Mouse (Mus musculus) MEL (cell line): ENCODE data around the gene Zfp296. TPM values are rescaled to one million over a fixed set of nuclear protein-coding genes. Genes with fewer than 3 reads are reported as not detected.

Source experiments
- DNase-seq: peaks from one replicate; pipeline ENCODE4 v3.0.0; 2011; ENCODE audit warnings: low read depth, low spot score
- H3K27ac ChIP-seq: 2 replicates; pipeline ENCODE4 v1.5.1; 2012; ENCODE audit warnings: low read depth, mild to moderate bottlenecking, control low read depth, low read length, moderate library complexity; ENCODE audit not compliant: control insufficient read depth
- H3K27me3 ChIP-seq, 2 experiments: fragments of 150-350 bp in 1 of 2; sonication (generic) in 1 of 2; 2 replicates each; pipeline ENCODE4 v1.6.1; 2012; ENCODE audit warnings: low read length in 2 of 2, mild to moderate bottlenecking in 2 of 2, improper control_type of control experiment in 1 of 2, moderate library complexity in 1 of 2; ENCODE audit not compliant: insufficient read depth in 2 of 2, control insufficient read depth in 1 of 2
- H3K36me3 ChIP-seq, 2 experiments: 2 replicates each; pipeline ENCODE4 v1.6.1; 2012 to 2014; ENCODE audit warnings: low read length in 2 of 2, improper control_type of control experiment in 1 of 2, inconsistent platforms in 1 of 2, mild to moderate bottlenecking in 1 of 2; ENCODE audit not compliant: insufficient read depth in 2 of 2, control insufficient read depth in 1 of 2
- H3K4me1 ChIP-seq, 2 experiments: fragments of 150-350 bp in 1 of 2; sonication (generic) in 1 of 2; 2 replicates each; pipeline ENCODE4 v1.6.1; 2012; ENCODE audit warnings: low read length in 2 of 2, improper control_type of control experiment in 1 of 2, mild to moderate bottlenecking in 1 of 2; ENCODE audit not compliant: insufficient read depth in 2 of 2, control insufficient read depth in 1 of 2
- H3K4me3 ChIP-seq, 2 experiments: fragments of 150-350 bp in 1 of 2; sonication (generic) in 1 of 2; 2 replicates each; pipeline ENCODE4 v1.5.1; 2012; ENCODE audit warnings: low read depth in 2 of 2, low read length in 2 of 2, mild to moderate bottlenecking in 2 of 2, moderate library complexity in 2 of 2, control low read depth in 1 of 2, improper control_type of control experiment in 1 of 2; ENCODE audit not compliant: control insufficient read depth in 1 of 2, insufficient read depth in 1 of 2
- H3K79me2 ChIP-seq: 2 replicates; pipeline ENCODE4 v1.6.1; 2012; ENCODE audit warnings: mild to moderate bottlenecking, low read length, moderate library complexity; ENCODE audit not compliant: control insufficient read depth, poor library complexity, insufficient read depth
- H3K9ac ChIP-seq: 2 replicates; pipeline ENCODE4 v1.6.1; 2012; ENCODE audit warnings: low read depth, mild to moderate bottlenecking, control low read depth, low read length, moderate library complexity; ENCODE audit not compliant: control insufficient read depth, poor library complexity, severe bottlenecking
- H3K9me3 ChIP-seq: fragments of 150-350 bp; sonication (generic); replicated peaks from 2 replicates; pipeline ENCODE4 v1.6.1; 2012; ENCODE audit warnings: mild to moderate bottlenecking, low read length, improper control_type of control experiment, moderate library complexity; ENCODE audit not compliant: insufficient read depth
- CTCF ChIP-seq, 3 experiments: IDR thresholded peaks in 2 of 3; conservative IDR thresholded peaks in 1 of 3; 2 replicates each; pipeline ENCODE4 v1.5.1; 2011 to 2012; ENCODE audit warnings: low read length in 3 of 3, low read depth in 2 of 3, mild to moderate bottlenecking in 2 of 3, improper control_type of control experiment in 1 of 3, inconsistent platforms in 1 of 3, mixed read lengths in 1 of 3, moderate library complexity in 1 of 3; ENCODE audit not compliant: control insufficient read depth in 1 of 3, insufficient read depth in 1 of 3, poor library complexity in 1 of 3, severe bottlenecking in 1 of 3
- E2F4 ChIP-seq: IDR thresholded peaks from 2 replicates; pipeline ENCODE4 v1.6.1; 2011; ENCODE audit warnings: low read depth, low read length, improper control_type of control experiment, borderline replicate concordance
- ELF1 ChIP-seq: IDR thresholded peaks from 2 replicates; pipeline ENCODE4 v1.6.1; 2014; ENCODE audit warnings: low read depth, mild to moderate bottlenecking, inconsistent platforms, low read length, improper control_type of control experiment, moderate library complexity
- ETS1 ChIP-seq: IDR thresholded peaks from 2 replicates; pipeline ENCODE4 v1.6.1; 2012; ENCODE audit warnings: low read depth, mild to moderate bottlenecking, inconsistent platforms, low read length, improper control_type of control experiment, moderate library complexity
- GABPA ChIP-seq: IDR thresholded peaks from 2 replicates; pipeline ENCODE4 v1.6.1; 2012; ENCODE audit warnings: low read depth, mild to moderate bottlenecking, inconsistent platforms, low read length, improper control_type of control experiment, moderate library complexity
- HCFC1 ChIP-seq: IDR thresholded peaks from 2 replicates; pipeline ENCODE4 v1.6.1; 2012; ENCODE audit warnings: low read depth, mild to moderate bottlenecking, inconsistent platforms, low read length, improper control_type of control experiment, moderate library complexity
- JUND ChIP-seq: IDR thresholded peaks from 2 replicates; pipeline ENCODE4 v1.6.1; 2011; ENCODE audit warnings: low read depth, mild to moderate bottlenecking, improper control_type of control experiment, low read length
- KAT2A ChIP-seq: conservative IDR thresholded peaks from 2 replicates; pipeline ENCODE4 v1.6.1; 2012; ENCODE audit warnings: low read depth, low read length, improper control_type of control experiment, inconsistent platforms
- MAZ ChIP-seq: IDR thresholded peaks from 2 replicates; pipeline ENCODE4 v1.6.1; 2012; ENCODE audit warnings: low read depth, mild to moderate bottlenecking, inconsistent platforms, low read length, improper control_type of control experiment
- MEF2A ChIP-seq: IDR thresholded peaks from 2 replicates; pipeline ENCODE4 v1.6.1; 2014; ENCODE audit warnings: low read depth, mild to moderate bottlenecking, inconsistent platforms, low read length, improper control_type of control experiment; ENCODE audit not compliant: poor library complexity, insufficient replicate concordance, severe bottlenecking; ENCODE audit errors: extremely low read depth
- POLR2AphosphoS5 ChIP-seq: IDR thresholded peaks from 2 replicates; pipeline ENCODE4 v1.6.1; 2012; ENCODE audit warnings: low read depth, borderline replicate concordance, mild to moderate bottlenecking, inconsistent platforms, low read length, moderate library complexity, mixed read lengths
- RAD21 ChIP-seq: IDR thresholded peaks from 2 replicates; pipeline ENCODE4 v1.6.1; 2011; ENCODE audit warnings: mild to moderate bottlenecking, low read depth, low read length, improper control_type of control experiment
- SMC3 ChIP-seq: IDR thresholded peaks from 2 replicates; pipeline ENCODE4 v1.6.1; 2011; ENCODE audit warnings: low read depth, low read length, improper control_type of control experiment
- TBP ChIP-seq: IDR thresholded peaks from 2 replicates; pipeline ENCODE4 v1.8.0; 2011; ENCODE audit warnings: low read depth, low read length, improper control_type of control experiment
- UBTF ChIP-seq: IDR thresholded peaks from 2 replicates; pipeline ENCODE4 v1.6.1; 2012; ENCODE audit warnings: low read depth, mild to moderate bottlenecking, inconsistent platforms, low read length, improper control_type of control experiment, moderate library complexity, borderline replicate concordance; ENCODE audit not compliant: insufficient read depth
- USF2 ChIP-seq, 2 experiments: IDR thresholded peaks; 2 replicates each; pipeline ENCODE4 v1.6.1; 2011 to 2012; ENCODE audit warnings: improper control_type of control experiment in 2 of 2, low read length in 2 of 2, borderline replicate concordance in 1 of 2, inconsistent platforms in 1 of 2, low read depth in 1 of 2, mild to moderate bottlenecking in 1 of 2; ENCODE audit not compliant: insufficient read depth in 1 of 2
- ZNF384 ChIP-seq: IDR thresholded peaks from 2 replicates; pipeline ENCODE4 v1.6.1; 2012; ENCODE audit warnings: low read depth, mild to moderate bottlenecking, inconsistent platforms, low read length, improper control_type of control experiment
- polyA plus RNA-seq, 2 experiments: library from polyadenylated mRNA; stranded (reverse) in 1 of 2; unstranded in 1 of 2; fragments of >175 nt in 1 of 2; fragments of >200 nt in 1 of 2; gene quantifications; 2 replicates each; pipeline versions ENCODE4 v1.2.1 to v1.2.4; 2012; ENCODE audit warnings: low replicate concordance in 2 of 2, low read depth in 1 of 2; ENCODE audit not compliant: insufficient read length in 2 of 2, insufficient read depth in 1 of 2, missing spikeins in 1 of 2
- total RNA-seq: library from RNA; depleted of rRNA; stranded (reverse); fragments of 300-350 nt; gene quantifications from 2 replicates; pipeline ENCODE4 v1.2.3, GENCODE M21; 2012

The Zfp296 gene
- total and polyA plus RNA-seq, 3 experiments, result 3.3 to 7.8 TPM; not detected in 1

- peaks cover 3 to 15% of the 10 kb centered on the region in 2 experiments for H3K4me1 ChIP-seq
- H3K36me3 ChIP-seq, result peaks cover 0 to 9% of the 10 kb centered on the region in 2 experiments; a peak in 2 of 4 replicates
- no peaks in the 10 kb centered on the region; the same call in 1 of the 2 replicates for H3K79me2 ChIP-seq
- no peak overlapping the region for H3K27ac ChIP-seq
- H3K9me3 ChIP-seq, result no peaks in the 10 kb centered on the region
- H3K27me3 ChIP-seq, result no peaks in the 10 kb centered on the region
- peak overlapping the region in 1 of 2 experiments; percentile 65; a peak in 2 of 4 replicates for H3K4me3 ChIP-seq
- H3K9ac ChIP-seq, result peak overlapping the region; percentile 42; the same call in 1 of the 2 replicates
- TF ChIP-seq MAZ, result no peak
- TF ChIP-seq HCFC1, result no peak
- no peak for TF ChIP-seq E2F4
- TF ChIP-seq KAT2A, result no peak
- no peak for TF ChIP-seq GABPA
- TF ChIP-seq SMC3, result no peak
- no peak for TF ChIP-seq ELF1
- TF ChIP-seq MEF2A, result no peak
- TF ChIP-seq USF2 (IDR thresholded peaks at IDR 0.05; ENCODE audit: borderline replicate concordance in 1 of 2, insufficient read depth in 1 of 2, low read depth in 1 of 2, low read length in 2 of 2), result no peak
- no peak for TF ChIP-seq CTCF (IDR thresholded peaks at IDR 0.05 in 2 of 3, conservative IDR thresholded peaks at IDR 0.05 in 1 of 3; ENCODE audit: control insufficient read depth in 1 of 3, insufficient read depth in 1 of 3, low read depth in 2 of 3, low read length in 3 of 3, poor library complexity in 1 of 3, severe bottlenecking in 1 of 3)
- no peak for TF ChIP-seq RAD21
- DNase-seq, result no peak
These were observed 50.6 kb downstream of the Zfp296 start for GRCm38 (mm10) chr7:19627721-19628120.

DNA sequence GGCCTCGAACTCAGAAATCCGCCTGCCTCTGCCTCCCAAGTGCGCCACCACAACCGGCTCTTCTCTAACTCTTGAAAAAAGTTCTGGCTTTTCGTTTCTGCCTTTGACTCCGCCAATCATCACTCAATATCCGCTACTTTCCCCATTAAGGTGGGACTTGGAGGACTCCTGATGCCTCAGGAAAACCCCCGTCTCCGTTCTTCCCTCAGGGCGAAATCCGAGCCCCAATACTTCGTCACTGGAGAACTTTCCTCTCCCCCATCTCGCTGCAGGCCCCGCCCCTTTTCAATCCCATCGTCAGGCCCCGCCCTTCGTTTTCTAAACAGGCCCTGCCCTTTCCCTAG lies 51.1 kb downstream of the Zfp296 start:
- peak overlapping the region; percentile 65 to 68 for H3K4me3 ChIP-seq
- no peak for DNase-seq
- peaks cover 4 to 15% of the 10 kb centered on the region in 2 experiments for H3K4me1 ChIP-seq
- TF ChIP-seq TBP, result 0 out of 2 replicates have a peak, but pooled peaks have one; percentile 9
- TF ChIP-seq POLR2AphosphoS5, result no peak
- TF ChIP-seq UBTF, result no peak
- no peak for TF ChIP-seq E2F4
- TF ChIP-seq JUND, result no peak
- no peak for TF ChIP-seq ZNF384
- no peak for TF ChIP-seq ETS1
- TF ChIP-seq MAZ, result no peak
- TF ChIP-seq, all 39 proteins: peak for 1
- Histone ChIP-seq H3K9ac (peak overlapping the region; percentile 42; the same call in 1 of the 2 replicates), H3K36me3 (peaks cover 0 to 12% of the 10 kb centered on the region in 2 experiments; a peak in 2 of 4 replicates), H3K79me2 (no peaks in the 10 kb centered on the region; the same call in 1 of the 2 replicates), H3K9me3 (no peaks in the 10 kb centered on the region), H3K27ac (0 out of 2 replicates have a peak overlapping the region, but pooled peaks have one; percentile 17), H3K27me3 (no peaks in the 10 kb centered on the region)
